Mouse (Mus musculus) cerebellum, adult 2 months (tissue): ENCODE data around the gene Prok1.

Experiments
- CTCF ChIP-seq: fragments of 200-500 bp; IDR thresholded peaks from 2 replicates; pipeline ENCODE4 v1.5.1; 2011; ENCODE audit warnings: low read depth, mild to moderate bottlenecking, control low read depth, low read length, moderate library complexity, borderline replicate concordance; ENCODE audit not compliant: insufficient read depth
- POLR2A ChIP-seq: fragments of 200-500 bp; IDR thresholded peaks from 2 replicates; pipeline ENCODE4 v1.6.1; 2011; ENCODE audit warnings: low read length, control low read depth, borderline replicate concordance; ENCODE audit not compliant: insufficient read depth

DNA sequence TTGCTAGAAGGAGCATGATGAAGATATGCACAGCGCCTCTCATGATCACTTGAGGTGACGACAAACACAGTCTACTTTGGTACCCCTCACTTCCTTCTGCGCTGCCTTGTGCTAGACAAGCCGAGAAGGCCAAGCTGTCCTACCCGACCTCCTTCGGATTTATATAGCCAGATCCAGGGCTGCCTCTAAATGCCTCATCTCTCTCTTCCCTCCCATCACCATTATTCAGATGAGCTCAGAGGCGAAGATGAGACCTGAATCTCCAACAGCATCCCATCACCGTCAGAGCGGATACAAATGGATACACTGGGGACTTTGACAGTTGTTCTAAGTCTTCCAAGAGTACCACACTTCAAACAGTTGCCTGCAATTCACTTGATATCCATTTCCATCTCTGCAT lies at the start of gene Prok1:
- TF ChIP-seq CTCF (no peak), POLR2A (no peak)
